Mouse (Mus musculus) intestine, embryonic 14.5 days (tissue): ENCODE data around the gene Rap1gap2. TPM values are rescaled to one million over a fixed set of nuclear protein-coding genes. Genes with fewer than 3 reads are reported as not detected.
A peak's percentile ranks its signal among the peaks of the same experiment; 100 is the strongest.

Experiments
- ATAC-seq: fragments of 200-750 bp; cut with Nextera tagmentation; replicated peaks from 2 replicates; pipeline ENCODE4 v1.8.0; 2017; ENCODE audit warnings: low read depth, moderate number of reproducible peaks, moderate TSS enrichment, moderate library complexity; ENCODE audit not compliant: low FRiP score, low TSS enrichment
- DNase-seq: peaks from one replicate; pipeline ENCODE4 v3.0.0-alpha.2; 2018; ENCODE audit warnings: low spot score
- H3K27ac ChIP-seq: fragments of 300-500 bp; sonication (generic); 2 replicates; pipeline ENCODE4 v1.5.1; 2014; ENCODE audit warnings: low read depth, mild to moderate bottlenecking, control low read depth
- H3K27me3 ChIP-seq: fragments of 300-500 bp; sonication (generic); replicated peaks from 2 replicates; pipeline ENCODE4 v1.6.1; 2014; ENCODE audit warnings: low read length, control low read depth; ENCODE audit not compliant: control insufficient read depth, insufficient read depth
- H3K36me3 ChIP-seq: fragments of 300-500 bp; sonication (generic); 2 replicates; pipeline ENCODE4 v1.6.1; 2014; ENCODE audit warnings: low read length, control low read depth; ENCODE audit not compliant: control insufficient read depth, insufficient read depth
- H3K4me1 ChIP-seq: fragments of 300-500 bp; sonication (generic); replicated peaks from 2 replicates; pipeline ENCODE4 v1.6.1; 2014; ENCODE audit warnings: low read length, control low read depth, mixed read lengths; ENCODE audit not compliant: control insufficient read depth, insufficient read depth
- H3K4me2 ChIP-seq: fragments of 300-500 bp; sonication (generic); 2 replicates; pipeline ENCODE4 v1.6.1; 2014; ENCODE audit warnings: low read length
- H3K4me3 ChIP-seq: fragments of 300-500 bp; sonication (generic); 2 replicates; pipeline ENCODE4 v1.5.1; 2014; ENCODE audit warnings: low read depth, low read length, control low read depth, mixed read lengths
- H3K9ac ChIP-seq: fragments of 300-500 bp; sonication (generic); 2 replicates; pipeline ENCODE4 v1.6.1; 2014; ENCODE audit warnings: mild to moderate bottlenecking, low read length
- H3K9me3 ChIP-seq: fragments of 300-500 bp; sonication (generic); 2 replicates; pipeline ENCODE4 v1.6.1; 2016; ENCODE audit warnings: low read length, control low read depth; ENCODE audit not compliant: control insufficient read depth
- WGBS: fragments of 180-500 bp; shearing (Covaris S2); extraction: QIAGEN DNeasy Blood & Tissue Kit; methylation state at CpG from one replicate; pipeline ENCODE4 v1.1.7; 2014; 5-methylcytosine and 5-hydroxymethylcytosine counted together
- polyA plus RNA-seq: library from polyadenylated mRNA; unstranded; fragments of >200 nt; fragmentation: Nextera tagmentation; extraction: Ambion mirVana; gene quantifications from 2 replicates; pipeline ENCODE4 v1.2.1, GENCODE M21; 2014

Rap1gap2 gene
- polyA plus RNA-seq, 1 experiment from 2014 or later = 11.6 TPM

- H3K4me2 ChIP-seq = peak overlapping the region; percentile 58
- no peaks in the 10 kb centered on the region for H3K27me3 ChIP-seq
- H3K4me1 ChIP-seq = peaks cover 22% of the 10 kb centered on the region
- ATAC-seq (peak; percentile 33), DNase-seq (no peak)
- 21% methylated on average over 1 of the region's 1 CpGs for WGBS
- H3K27ac ChIP-seq = peak overlapping the region; percentile 63
- H3K9me3 ChIP-seq = no peaks in the 10 kb centered on the region
- peak overlapping the region; percentile 87 for H3K4me3 ChIP-seq
- peak overlapping the region; percentile 89 for H3K9ac ChIP-seq
- H3K36me3 ChIP-seq = 0 out of 2 replicates have a peak, but pooled peaks cover 4% of the 10 kb centered on the region
Observed at GRCm38 (mm10) chr11:74648676-74649075, 38.0 kb upstream of the Rap1gap2 start.

DNA sequence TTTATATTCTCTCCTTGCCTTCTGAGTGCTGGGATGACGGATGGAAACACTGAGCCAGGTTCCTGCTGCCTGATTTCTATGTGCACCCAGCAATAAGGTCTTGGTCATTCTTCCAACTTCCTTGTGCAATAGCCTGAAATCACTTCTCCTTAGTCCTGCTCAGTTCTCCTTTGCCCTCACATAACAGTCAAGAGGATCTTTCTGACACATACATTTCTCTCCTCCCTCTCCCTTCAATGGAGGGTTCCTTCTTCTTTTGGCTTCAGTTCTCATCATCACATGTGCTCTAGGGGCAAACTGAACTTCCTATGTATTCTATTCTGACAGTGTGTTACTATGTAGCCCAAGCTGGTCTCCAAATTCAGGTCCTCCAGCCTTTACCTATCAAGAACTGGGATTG is 37.3 kb upstream of the Rap1gap2 start:
- H3K4me2 ChIP-seq = no peak overlapping the region
- H3K27me3 ChIP-seq = no peaks in the 10 kb centered on the region
- ATAC-seq (no peak), DNase-seq (no peak)
- 96% methylated on average over 1 of the region's 1 CpGs for WGBS
- H3K27ac ChIP-seq = no peak overlapping the region
- H3K36me3 ChIP-seq = 0 out of 2 replicates have a peak, but pooled peaks cover 4% of the 10 kb centered on the region
- peaks cover 20% of the 10 kb centered on the region for H3K4me1 ChIP-seq
- H3K9ac ChIP-seq = no peak overlapping the region
- H3K9me3 ChIP-seq = no peaks in the 10 kb centered on the region
- no peak overlapping the region for H3K4me3 ChIP-seq

GRCm38 (mm10) chr11:74639628-74640027 is 28.9 kb upstream of the Rap1gap2 start:
- 73% methylated on average over 1 of the region's 1 CpGs for WGBS
- DNase-seq (no peak), ATAC-seq (no peak)
- H3K4me1 ChIP-seq = peaks cover 10% of the 10 kb centered on the region; the same call in 1 of the 2 replicates
- H3K9ac ChIP-seq = no peak overlapping the region
- no peak overlapping the region for H3K4me3 ChIP-seq
- H3K9me3 ChIP-seq = no peaks in the 10 kb centered on the region
- H3K36me3 ChIP-seq = no peaks in the 10 kb centered on the region
- H3K4me2 ChIP-seq = no peak overlapping the region
- H3K27me3 ChIP-seq = peaks cover 5% of the 10 kb centered on the region; the same call in 1 of the 2 replicates
- no peak overlapping the region for H3K27ac ChIP-seq

DNA sequence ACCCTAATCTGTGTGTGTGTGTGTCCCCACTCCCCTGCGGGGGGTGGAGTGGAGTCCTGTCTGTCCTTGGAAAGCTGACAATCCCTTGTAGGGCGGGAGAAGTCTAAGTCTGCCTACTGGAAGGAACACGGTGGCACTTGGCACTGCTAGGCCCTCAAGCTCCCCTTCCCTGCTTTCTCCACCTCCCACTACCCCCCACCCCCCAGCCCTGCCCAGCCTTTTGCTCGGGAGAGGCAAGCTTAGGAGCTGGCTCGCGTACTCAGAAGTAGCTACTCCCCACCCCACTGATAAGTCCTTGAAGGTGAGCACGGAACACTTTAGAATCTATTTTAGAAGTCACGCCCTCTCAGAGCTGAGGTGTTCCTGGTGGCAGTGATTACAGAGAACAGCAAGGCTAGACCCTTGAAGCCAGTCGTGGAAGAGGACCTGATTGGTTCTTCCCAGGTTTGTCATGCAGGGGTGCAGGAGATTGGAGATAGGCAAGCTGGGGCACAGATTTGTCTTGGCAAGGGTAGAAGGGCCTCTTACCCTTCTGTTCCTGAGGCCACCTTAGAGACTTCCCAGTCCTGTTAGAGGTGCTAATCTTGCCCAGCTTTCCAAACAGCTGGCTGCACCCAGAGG is 28.2 kb upstream of the Rap1gap2 start:
- peak overlapping the region; percentile 83 for H3K4me2 ChIP-seq
- peak overlapping the region; percentile 74 for H3K9ac ChIP-seq
- no peaks in the 10 kb centered on the region for H3K9me3 ChIP-seq
- ATAC-seq (peak; percentile 42), DNase-seq (no peak)
- H3K36me3 ChIP-seq = no peaks in the 10 kb centered on the region
- peaks cover 10% of the 10 kb centered on the region; the same call in 1 of the 2 replicates for H3K4me1 ChIP-seq
- H3K27me3 ChIP-seq = peaks cover 5% of the 10 kb centered on the region; the same call in 1 of the 2 replicates
- 10% methylated on average over 9 of the region's 9 CpGs for WGBS
- H3K27ac ChIP-seq = peak overlapping the region; percentile 74; the same call in 1 of the 2 replicates
- peak overlapping the region; percentile 64 for H3K4me3 ChIP-seq

- peak overlapping the region; percentile 64 for H3K4me3 ChIP-seq
- H3K4me2 ChIP-seq = peak overlapping the region; percentile 83
- H3K4me1 ChIP-seq = peaks cover 10% of the 10 kb centered on the region; the same call in 1 of the 2 replicates
- no peaks in the 10 kb centered on the region for H3K36me3 ChIP-seq
- peak overlapping the region; percentile 74 for H3K27ac ChIP-seq
- H3K9ac ChIP-seq = peak overlapping the region; percentile 74
- peaks cover 5% of the 10 kb centered on the region; the same call in 1 of the 2 replicates for H3K27me3 ChIP-seq
- ATAC-seq (peak; percentile 94), DNase-seq (peak; percentile 87)
- WGBS = under 1% methylated on average over 76 of the region's 86 CpGs
- H3K9me3 ChIP-seq = no peaks in the 10 kb centered on the region
Observed at GRCm38 (mm10) chr11:74637971-74638790, 27.5 kb upstream of the Rap1gap2 start.

DNA sequence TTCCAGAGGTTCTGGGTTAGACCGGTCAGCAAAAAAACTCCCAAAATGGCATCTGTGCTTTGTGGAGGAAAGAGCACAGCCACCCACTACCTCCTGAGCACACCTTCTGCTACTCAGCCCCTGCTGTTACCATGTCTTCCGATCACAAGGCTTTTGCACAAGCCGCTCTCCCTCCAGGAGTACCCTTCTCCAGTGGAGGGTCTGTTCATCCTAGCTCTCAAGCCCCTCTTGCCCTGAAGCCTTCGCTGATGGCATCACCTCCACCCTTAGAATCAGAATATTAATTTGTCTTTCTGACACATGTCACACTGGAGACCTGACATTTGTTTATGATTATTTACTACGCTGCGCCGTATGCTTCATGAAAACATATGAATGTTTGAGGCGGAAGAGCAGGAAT is 26.8 kb upstream of the Rap1gap2 start:
- WGBS = 20% methylated on average over 8 of the region's 8 CpGs
- H3K27ac ChIP-seq = 0 out of 2 replicates have a peak overlapping the region, but pooled peaks have one; percentile 74

GRCm38 (mm10) chr11:74634490-74635275 is 24.0 kb upstream of the Rap1gap2 start:
- 65% methylated on average over 5 of the region's 5 CpGs for WGBS
- no peaks in the 10 kb centered on the region for H3K36me3 ChIP-seq
- peak; percentile 79 for DNase-seq

More for the DNA sequence above, 26.8 kb upstream of the Rap1gap2 start:
- ATAC-seq (no peak), DNase-seq (peak; percentile 55)
- Histone ChIP-seq H3K36me3 (no peaks in the 10 kb centered on the region), H3K9ac (peak overlapping the region; percentile 74), H3K27me3 (peaks cover 5% of the 10 kb centered on the region; the same call in 1 of the 2 replicates), H3K4me1 (peaks cover 10% of the 10 kb centered on the region; the same call in 1 of the 2 replicates), H3K4me2 (peak overlapping the region; percentile 83), H3K9me3 (no peaks in the 10 kb centered on the region), H3K4me3 (peak overlapping the region; percentile 64)

More at GRCm38 (mm10) chr11:74634490-74635275, 24.0 kb upstream of the Rap1gap2 start:
- no peak for ATAC-seq
- H3K27ac ChIP-seq = no peak overlapping the region
- no peak overlapping the region for H3K4me3 ChIP-seq
- no peak overlapping the region for H3K4me2 ChIP-seq
- peaks cover 10% of the 10 kb centered on the region; the same call in 1 of the 2 replicates for H3K4me1 ChIP-seq
- no peaks in the 10 kb centered on the region for H3K9me3 ChIP-seq
- H3K9ac ChIP-seq = no peak overlapping the region
- H3K27me3 ChIP-seq = peaks cover 5% of the 10 kb centered on the region; the same call in 1 of the 2 replicates
